Mouse (Mus musculus) MEL (cell line): ENCODE results near the gene Traf1. TPM values are rescaled to one million over a fixed set of nuclear protein-coding genes. Genes with fewer than 3 reads are reported as not detected.

Source experiments
- DNase-seq: peaks from one replicate; pipeline ENCODE4 v3.0.0; 2011; ENCODE audit warnings: low read depth, low spot score
- H3K27ac ChIP-seq: 2 replicates; pipeline ENCODE4 v1.5.1; 2012; ENCODE audit warnings: low read depth, mild to moderate bottlenecking, control low read depth, low read length, moderate library complexity; ENCODE audit not compliant: control insufficient read depth
- H3K27me3 ChIP-seq, 2 experiments: fragments of 150-350 bp in 1 of 2; sonication (generic) in 1 of 2; 2 replicates each; pipeline ENCODE4 v1.6.1; 2012; ENCODE audit warnings: low read length in 2 of 2, mild to moderate bottlenecking in 2 of 2, improper control_type of control experiment in 1 of 2, moderate library complexity in 1 of 2; ENCODE audit not compliant: insufficient read depth in 2 of 2, control insufficient read depth in 1 of 2
- H3K36me3 ChIP-seq, 2 experiments: 2 replicates each; pipeline ENCODE4 v1.6.1; 2012 to 2014; ENCODE audit warnings: low read length in 2 of 2, improper control_type of control experiment in 1 of 2, inconsistent platforms in 1 of 2, mild to moderate bottlenecking in 1 of 2; ENCODE audit not compliant: insufficient read depth in 2 of 2, control insufficient read depth in 1 of 2
- H3K4me1 ChIP-seq, 2 experiments: fragments of 150-350 bp in 1 of 2; sonication (generic) in 1 of 2; 2 replicates each; pipeline ENCODE4 v1.6.1; 2012; ENCODE audit warnings: low read length in 2 of 2, improper control_type of control experiment in 1 of 2, mild to moderate bottlenecking in 1 of 2; ENCODE audit not compliant: insufficient read depth in 2 of 2, control insufficient read depth in 1 of 2
- H3K4me3 ChIP-seq, 2 experiments: fragments of 150-350 bp in 1 of 2; sonication (generic) in 1 of 2; 2 replicates each; pipeline ENCODE4 v1.5.1; 2012; ENCODE audit warnings: low read depth in 2 of 2, low read length in 2 of 2, mild to moderate bottlenecking in 2 of 2, moderate library complexity in 2 of 2, control low read depth in 1 of 2, improper control_type of control experiment in 1 of 2; ENCODE audit not compliant: control insufficient read depth in 1 of 2, insufficient read depth in 1 of 2
- H3K79me2 ChIP-seq: 2 replicates; pipeline ENCODE4 v1.6.1; 2012; ENCODE audit warnings: mild to moderate bottlenecking, low read length, moderate library complexity; ENCODE audit not compliant: control insufficient read depth, poor library complexity, insufficient read depth
- H3K9ac ChIP-seq: 2 replicates; pipeline ENCODE4 v1.6.1; 2012; ENCODE audit warnings: low read depth, mild to moderate bottlenecking, control low read depth, low read length, moderate library complexity; ENCODE audit not compliant: control insufficient read depth, poor library complexity, severe bottlenecking
- H3K9me3 ChIP-seq: fragments of 150-350 bp; sonication (generic); replicated peaks from 2 replicates; pipeline ENCODE4 v1.6.1; 2012; ENCODE audit warnings: mild to moderate bottlenecking, low read length, improper control_type of control experiment, moderate library complexity; ENCODE audit not compliant: insufficient read depth
- BHLHE40 ChIP-seq: IDR thresholded peaks from 2 replicates; pipeline ENCODE4 v1.6.1; 2012; ENCODE audit warnings: low read depth, mild to moderate bottlenecking, inconsistent platforms, low read length, improper control_type of control experiment, borderline replicate concordance
- CHD1 ChIP-seq: IDR thresholded peaks from 2 replicates; pipeline ENCODE4 v1.6.1; 2012; ENCODE audit warnings: low read depth, mild to moderate bottlenecking, inconsistent platforms, low read length, improper control_type of control experiment
- CTCF ChIP-seq, 3 experiments: IDR thresholded peaks in 2 of 3; conservative IDR thresholded peaks in 1 of 3; 2 replicates each; pipeline ENCODE4 v1.5.1; 2011 to 2012; ENCODE audit warnings: low read length in 3 of 3, low read depth in 2 of 3, mild to moderate bottlenecking in 2 of 3, improper control_type of control experiment in 1 of 3, inconsistent platforms in 1 of 3, mixed read lengths in 1 of 3, moderate library complexity in 1 of 3; ENCODE audit not compliant: control insufficient read depth in 1 of 3, insufficient read depth in 1 of 3, poor library complexity in 1 of 3, severe bottlenecking in 1 of 3
- GABPA ChIP-seq: IDR thresholded peaks from 2 replicates; pipeline ENCODE4 v1.6.1; 2012; ENCODE audit warnings: low read depth, mild to moderate bottlenecking, inconsistent platforms, low read length, improper control_type of control experiment, moderate library complexity
- JUND ChIP-seq: IDR thresholded peaks from 2 replicates; pipeline ENCODE4 v1.6.1; 2011; ENCODE audit warnings: low read depth, mild to moderate bottlenecking, improper control_type of control experiment, low read length
- MAFK ChIP-seq: IDR thresholded peaks from 2 replicates; pipeline ENCODE4 v1.6.1; 2011; ENCODE audit warnings: low read depth, mild to moderate bottlenecking, low read length, improper control_type of control experiment, borderline replicate concordance
- MAZ ChIP-seq: IDR thresholded peaks from 2 replicates; pipeline ENCODE4 v1.6.1; 2012; ENCODE audit warnings: low read depth, mild to moderate bottlenecking, inconsistent platforms, low read length, improper control_type of control experiment
- POLR2A ChIP-seq, 2 experiments: IDR thresholded peaks; 2 replicates each; pipeline ENCODE4 v1.6.1; 2011 to 2012; ENCODE audit warnings: low read length in 2 of 2, mild to moderate bottlenecking in 2 of 2, control low read depth in 1 of 2, improper control_type of control experiment in 1 of 2, low read depth in 1 of 2, moderate library complexity in 1 of 2; ENCODE audit not compliant: control insufficient read depth in 1 of 2, insufficient read depth in 1 of 2, poor library complexity in 1 of 2
- POLR2AphosphoS5 ChIP-seq: IDR thresholded peaks from 2 replicates; pipeline ENCODE4 v1.6.1; 2012; ENCODE audit warnings: low read depth, borderline replicate concordance, mild to moderate bottlenecking, inconsistent platforms, low read length, moderate library complexity, mixed read lengths
- RAD21 ChIP-seq: IDR thresholded peaks from 2 replicates; pipeline ENCODE4 v1.6.1; 2011; ENCODE audit warnings: mild to moderate bottlenecking, low read depth, low read length, improper control_type of control experiment
- RCOR1 ChIP-seq: IDR thresholded peaks from 2 replicates; pipeline ENCODE4 v1.6.1; 2012; ENCODE audit warnings: low read depth, mild to moderate bottlenecking, inconsistent platforms, low read length, improper control_type of control experiment
- SIN3A ChIP-seq: IDR thresholded peaks from 2 replicates; pipeline ENCODE4 v1.6.1; 2012; ENCODE audit warnings: low read length, improper control_type of control experiment, inconsistent platforms
- SMC3 ChIP-seq: IDR thresholded peaks from 2 replicates; pipeline ENCODE4 v1.6.1; 2011; ENCODE audit warnings: low read depth, low read length, improper control_type of control experiment
- TAL1 ChIP-seq: IDR thresholded peaks from 2 replicates; pipeline ENCODE4 v1.6.1; 2012; ENCODE audit warnings: mild to moderate bottlenecking, inconsistent platforms, low read length, moderate library complexity, mixed read lengths
- TBP ChIP-seq: IDR thresholded peaks from 2 replicates; pipeline ENCODE4 v1.8.0; 2011; ENCODE audit warnings: low read depth, low read length, improper control_type of control experiment
- TCF12 ChIP-seq: IDR thresholded peaks from 2 replicates; pipeline ENCODE4 v1.6.1; 2014; ENCODE audit warnings: low read depth, mild to moderate bottlenecking, inconsistent platforms, low read length, improper control_type of control experiment, moderate library complexity
- UBTF ChIP-seq: IDR thresholded peaks from 2 replicates; pipeline ENCODE4 v1.6.1; 2012; ENCODE audit warnings: low read depth, mild to moderate bottlenecking, inconsistent platforms, low read length, improper control_type of control experiment, moderate library complexity, borderline replicate concordance; ENCODE audit not compliant: insufficient read depth
- USF1 ChIP-seq: IDR thresholded peaks from 2 replicates; pipeline ENCODE4 v1.6.1; 2014; ENCODE audit warnings: low read depth, mild to moderate bottlenecking, inconsistent platforms, low read length, improper control_type of control experiment, moderate library complexity
- ZC3H11A ChIP-seq: IDR thresholded peaks from 2 replicates; pipeline ENCODE4 v1.6.1; 2012; ENCODE audit warnings: low read depth, mild to moderate bottlenecking, inconsistent platforms, low read length, improper control_type of control experiment
- polyA plus RNA-seq, 2 experiments: library from polyadenylated mRNA; stranded (reverse) in 1 of 2; unstranded in 1 of 2; fragments of >175 nt in 1 of 2; fragments of >200 nt in 1 of 2; gene quantifications; 2 replicates each; pipeline versions ENCODE4 v1.2.1 to v1.2.4; 2012; ENCODE audit warnings: low replicate concordance in 2 of 2, low read depth in 1 of 2; ENCODE audit not compliant: insufficient read length in 2 of 2, insufficient read depth in 1 of 2, missing spikeins in 1 of 2
- total RNA-seq: library from RNA; depleted of rRNA; stranded (reverse); fragments of 300-350 nt; gene quantifications from 2 replicates; pipeline ENCODE4 v1.2.3, GENCODE M21; 2012

The Traf1 gene
- total and polyA plus RNA-seq, 3 experiments = 0.03 to 0.04 TPM; not detected in 1

DNA sequence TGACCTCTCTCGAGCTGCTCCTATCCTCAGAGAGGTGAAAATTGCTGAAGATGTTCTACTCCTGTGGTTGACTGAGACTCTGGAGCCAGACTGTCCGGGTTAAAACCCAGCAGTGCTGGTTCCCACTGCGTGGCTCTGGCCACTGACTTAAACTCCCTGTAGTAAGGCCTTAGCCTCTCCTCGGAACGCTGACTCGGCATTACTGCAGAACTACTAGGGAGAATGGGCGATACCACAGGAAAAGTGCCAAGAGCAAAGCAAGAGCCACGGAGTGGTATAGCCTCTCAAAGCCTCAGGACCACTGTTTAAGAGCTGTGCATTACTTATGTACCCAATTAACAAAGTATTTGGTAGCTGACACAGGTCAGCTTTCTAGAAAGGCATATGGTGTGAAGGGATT is 23.3 kb upstream of the Traf1 start:
- no peaks in the 10 kb centered on the region for H3K36me3 ChIP-seq
- no peaks in the 10 kb centered on the region for H3K9me3 ChIP-seq
- no peak for DNase-seq
- H3K79me2 ChIP-seq = no peaks in the 10 kb centered on the region
- no peak overlapping the region for H3K9ac ChIP-seq
- TF ChIP-seq MAFK (no peak), UBTF (no peak)
- H3K27me3 ChIP-seq = peaks cover 0 to 3% of the 10 kb centered on the region in 2 experiments
- no peak overlapping the region for H3K27ac ChIP-seq
- no peak overlapping the region for H3K4me3 ChIP-seq
- no peaks in the 10 kb centered on the region; a peak in 1 of 4 replicates for H3K4me1 ChIP-seq

DNA sequence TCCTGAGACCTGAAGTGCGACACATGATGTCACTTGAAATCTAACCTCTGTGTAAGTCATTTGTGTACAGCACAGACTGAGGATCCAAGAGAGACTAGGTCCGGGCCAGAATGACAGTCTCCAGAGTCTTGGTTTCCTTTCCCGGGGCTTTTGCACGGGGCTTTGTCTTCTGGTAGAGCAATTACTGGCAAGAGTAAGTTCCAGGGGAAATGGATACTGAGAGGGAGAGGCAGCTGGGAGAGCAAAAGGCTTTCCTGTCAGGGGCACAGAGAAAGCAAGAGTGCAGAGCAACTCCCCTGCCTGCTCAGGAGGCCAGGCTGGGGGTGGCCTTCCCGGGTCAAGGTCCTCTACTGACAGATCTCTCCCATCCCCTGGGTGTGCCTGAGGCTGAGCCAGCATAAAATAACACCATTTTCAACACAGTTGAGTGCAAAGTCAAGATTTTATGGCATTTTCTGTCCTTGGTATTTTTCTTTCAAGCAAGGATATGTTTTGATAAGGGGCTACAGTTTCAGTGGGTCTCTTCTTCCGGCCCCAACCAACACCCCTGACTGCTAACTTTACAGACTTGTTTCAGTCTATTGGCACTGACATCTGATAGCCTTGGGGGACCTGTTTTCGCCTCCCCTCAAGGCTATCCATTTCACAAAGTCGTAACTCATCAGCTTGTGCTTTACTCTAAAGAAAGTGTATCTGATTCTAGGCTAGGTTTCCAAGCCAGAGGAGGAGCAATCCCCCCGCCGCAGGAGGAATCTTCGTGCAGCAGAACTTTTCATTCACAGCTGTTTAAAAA is 21.5 kb upstream of the Traf1 start:
- Histone ChIP-seq H3K9me3 (no peaks in the 10 kb centered on the region), H3K36me3 (peaks cover 0 to 12% of the 10 kb centered on the region in 2 experiments; a peak in 2 of 4 replicates), H3K79me2 (no peaks in the 10 kb centered on the region), H3K9ac (no peak overlapping the region), H3K4me3 (no peak overlapping the region), H3K27ac (no peak overlapping the region), H3K27me3 (peaks cover 0 to 3% of the 10 kb centered on the region in 2 experiments; a peak in 3 of 4 replicates), H3K4me1 (peaks cover 0 to 12% of the 10 kb centered on the region in 2 experiments; a peak in 2 of 4 replicates)
- DNase-seq = no peak
- TF ChIP-seq TAL1 = no peak
- no peak for TF ChIP-seq RAD21
- no peak for TF ChIP-seq CHD1
- TF ChIP-seq POLR2A (IDR thresholded peaks at IDR 0.05; ENCODE audit: control insufficient read depth in 1 of 2, insufficient read depth in 1 of 2, low read depth in 1 of 2, low read length in 2 of 2, poor library complexity in 1 of 2) = no peak
- TF ChIP-seq MAFK = no peak
- TF ChIP-seq BHLHE40 = no peak
- no peak for TF ChIP-seq JUND
- TF ChIP-seq TBP = no peak
- TF ChIP-seq SIN3A = no peak
- TF ChIP-seq CTCF (IDR thresholded peaks at IDR 0.05 in 2 of 3, conservative IDR thresholded peaks at IDR 0.05 in 1 of 3; ENCODE audit: control insufficient read depth in 1 of 3, insufficient read depth in 1 of 3, low read depth in 2 of 3, low read length in 3 of 3, poor library complexity in 1 of 3, severe bottlenecking in 1 of 3) = no peak
- no peak for TF ChIP-seq MAZ
- no peak for TF ChIP-seq TCF12
- no peak for TF ChIP-seq GABPA
- TF ChIP-seq POLR2AphosphoS5 = no peak
- TF ChIP-seq RCOR1 = no peak
- no peak for TF ChIP-seq SMC3
- TF ChIP-seq ZC3H11A = no peak
- no peak for TF ChIP-seq USF1
